Mouse (Mus musculus) intestine, postnatal 0 days (tissue): ENCODE results near the gene Taf13. TPM values are rescaled to one million over a fixed set of nuclear protein-coding genes. Genes with fewer than 3 reads are reported as not detected.

Experiments used
- ATAC-seq: fragments of 200-750 bp; cut with Nextera tagmentation; 2 replicates; pipeline ENCODE4 v1.8.0; 2017; ENCODE audit warnings: mild to moderate bottlenecking, moderate TSS enrichment, moderate library complexity
- H3K27ac ChIP-seq: fragments of 300-500 bp; sonication (generic); 2 replicates; pipeline ENCODE4 v1.5.1; 2014; ENCODE audit warnings: mild to moderate bottlenecking, low read depth, low read length, moderate library complexity
- H3K27me3 ChIP-seq: fragments of 300-500 bp; sonication (generic); replicated peaks from 2 replicates; pipeline ENCODE4 v1.6.1; 2014; ENCODE audit warnings: low read length, mixed read lengths; ENCODE audit not compliant: control insufficient read depth, insufficient read depth
- H3K36me3 ChIP-seq: fragments of 300-500 bp; sonication (generic); 2 replicates; pipeline ENCODE4 v1.6.1; 2014; ENCODE audit warnings: mild to moderate bottlenecking, moderate library complexity; ENCODE audit not compliant: control insufficient read depth, insufficient read depth
- H3K4me1 ChIP-seq: fragments of 300-500 bp; sonication (generic); replicated peaks from 2 replicates; pipeline ENCODE4 v1.6.1; 2014; ENCODE audit warnings: antibody characterized with exemption, low read length, mixed read lengths; ENCODE audit not compliant: control insufficient read depth, insufficient read depth
- H3K4me2 ChIP-seq: fragments of 300-500 bp; sonication (generic); replicated peaks from 2 replicates; pipeline ENCODE4 v1.6.1; 2014; ENCODE audit warnings: low read depth, mild to moderate bottlenecking, moderate library complexity
- H3K4me3 ChIP-seq: fragments of 300-500 bp; sonication (generic); 2 replicates; pipeline ENCODE4 v1.5.1; 2014; ENCODE audit warnings: low read depth, low read length
- H3K9ac ChIP-seq: fragments of 300-500 bp; sonication (generic); 2 replicates; pipeline ENCODE4 v1.6.1; 2014; ENCODE audit warnings: mild to moderate bottlenecking, low read depth, low read length
- H3K9me3 ChIP-seq: fragments of 300-500 bp; sonication (generic); 2 replicates; pipeline ENCODE4 v1.6.1; 2016; ENCODE audit warnings: mixed run types; ENCODE audit not compliant: control insufficient read depth
- CTCF ChIP-seq: sonication (generic); IDR thresholded peaks from 2 replicates; pipeline ENCODE4 v1.5.1; 2016; ENCODE audit warnings: low read depth, mild to moderate bottlenecking, control low read depth, antibody characterized with exemption, moderate library complexity
- WGBS: fragments of 180-500 bp; shearing (Covaris S2); extraction: QIAGEN DNeasy Blood & Tissue Kit; methylation state at CpG from one replicate; pipeline ENCODE4 v1.1.7; 2014; 5-methylcytosine and 5-hydroxymethylcytosine counted together
- microRNA-seq: library from miRNA; unstranded; fragments of <30 nt; microRNA quantifications from one replicate; pipeline ENCODE4, GENCODE M21; 2016
- polyA plus RNA-seq: library from polyadenylated mRNA; unstranded; fragments of >200 nt; fragmentation: Nextera tagmentation; extraction: Ambion mirVana; gene quantifications from 2 replicates; pipeline ENCODE4 v1.2.1, GENCODE M21; 2015

Taf13 gene
- polyA plus RNA-seq, 1 experiment from 2014 or later, result 29.9 TPM

GRCm38 (mm10) chr3:108591530-108592522 is 20.3 kb downstream of the Taf13 start:
- Histone ChIP-seq H3K27ac (no peak overlapping the region; the same call in 1 of the 2 replicates), H3K4me1 (no peaks in the 10 kb centered on the region), H3K4me3 (peak overlapping the region; percentile 89), H3K27me3 (no peaks in the 10 kb centered on the region), H3K9ac (peak overlapping the region; percentile 67), H3K4me2 (peak overlapping the region; percentile 99), H3K36me3 (no peaks in the 10 kb centered on the region), H3K9me3 (no peaks in the 10 kb centered on the region)
- ATAC-seq, result peak; percentile 83
- TF ChIP-seq CTCF, result no peak
- WGBS, result under 1% methylated on average over 59 of the region's 61 CpGs

- Histone ChIP-seq H3K4me2 (no peak overlapping the region), H3K27ac (no peak overlapping the region), H3K9ac (no peak overlapping the region), H3K36me3 (no peaks in the 10 kb centered on the region), H3K27me3 (no peaks in the 10 kb centered on the region), H3K4me1 (no peaks in the 10 kb centered on the region), H3K4me3 (no peak overlapping the region), H3K9me3 (no peaks in the 10 kb centered on the region)
- no peak for TF ChIP-seq CTCF
- no peak for ATAC-seq
- WGBS, result 45% methylated on average over 3 of the region's 3 CpGs
Measured at GRCm38 (mm10) chr3:108608906-108609305, 37.4 kb downstream of the Taf13 start.

Small RNAs within 50 kb of the gene (microRNA-seq; reads per million reads assigned to microRNA genes)
- gene Gm22860, result not detected

Other genes with a start within 250 kb of the Taf13 start
- gene Mybphl, start 206.8 kb upstream of the Taf13 start, polyA plus RNA-seq, result not detected in 2 replicates
- gene Psrc1, start 187.9 kb upstream of the Taf13 start, polyA plus RNA-seq, result 3.3 and 5.3 TPM in 2 replicates
- 0.50 and 1.4 TPM in 2 replicates for gene Celsr2, start 156.1 kb upstream of the Taf13 start, polyA plus RNA-seq
- 99.5 and 106 TPM in 2 replicates for gene Sars, start 126.5 kb upstream of the Taf13 start, polyA plus RNA-seq
- not detected in 2 replicates for gene 1700013F07Rik, start 37.5 kb upstream of the Taf13 start, polyA plus RNA-seq
- 8.6 and 10.8 TPM in 2 replicates for gene 5330417C22Rik, start 35.2 kb upstream of the Taf13 start, polyA plus RNA-seq
- gene Tmem167b, start 9.2 kb upstream of the Taf13 start, polyA plus RNA-seq, result 27.5 and 27.9 TPM in 2 replicates
- gene Wdr47, start 19.6 kb downstream of the Taf13 start, polyA plus RNA-seq, result 2.9 and 3.0 TPM in 2 replicates
- gene Clcc1, start 82.2 kb downstream of the Taf13 start, polyA plus RNA-seq, result 43.5 and 45.6 TPM in 2 replicates
- 26.7 and 27.8 TPM in 2 replicates for gene Gpsm2, start 150.6 kb downstream of the Taf13 start, polyA plus RNA-seq
- 0.14 and 0.16 TPM in 2 replicates for gene Aknad1, start 168.0 kb downstream of the Taf13 start, polyA plus RNA-seq